Comparison of ENCODE assay signal across 12 mouse cellular contexts in genomic region chr10:119018490-119018889, GRCm38 (mm10).
"Had no signal": no experiment of that assay in that cellular context is flagged by ENCODE, and none has a peak within 500 bp of the region (broad histone marks: within the 10 kb centered on the region; RNA-seq: fewer than 3 reads in every experiment).

No protein-coding gene starts in this region.

- DNase-seq: retina, postnatal 1 day; right cerebral cortex, adult 18-20 months; right cerebral cortex, postnatal 14 days; right cerebral cortex, postnatal 25 days; right cerebral cortex, postnatal 4 days; spleen, adult 18-20 months; thymus, adult 18-20 months; thymus, adult 2 months; thymus, postnatal 14 days; thymus, postnatal 25 days; thymus, postnatal 36 days; thymus, postnatal 4 days had no signal
